Mouse (Mus musculus): ENCODE data around the gene Zfp607a.

GRCm38 (mm10) chr7:27834131-27834530, 23.2 kb upstream of the Zfp607a start:
- TF ChIP-seq CTCF (IDR thresholded peaks at IDR 0.05; ENCODE audit: insufficient read depth, low read length) (no peak), POLR2A (IDR thresholded peaks at IDR 0.05; ENCODE audit: borderline replicate concordance, extremely low read depth, low read depth, low read length) (no peak)

Data from lung, adult 2 months (tissue).